Mouse (Mus musculus) bone marrow macrophage, adult 2 months (primary cell): ENCODE measurements at regions not wholly inside any gene's neighbourhood (a gene's known extent, or its start where the extent isn't known, plus 50 kb on each side); places are given as distances from the start of the nearest gene placed in this dataset.

Experiments used
- CTCF ChIP-seq: IDR thresholded peaks from 2 replicates; pipeline ENCODE4 v1.5.1; 2012; ENCODE audit warnings: low read depth, mild to moderate bottlenecking, low read length, moderate library complexity
- POLR2A ChIP-seq: IDR thresholded peaks from 2 replicates; pipeline ENCODE4 v1.6.1; 2012; ENCODE audit warnings: mild to moderate bottlenecking, low read depth, low read length, borderline replicate concordance

- TF ChIP-seq POLR2A (no peak), CTCF (no peak)
Measured at GRCm38 (mm10) chr4:54356041-54356427, 530.2 kb downstream of the Tmem38b start.
